8 mouse cellular contexts compared by ENCODE assay signal in genomic region chr10:17522026-17522541, GRCm38 (mm10).
A peak's percentile ranks its signal among the peaks of the same experiment; 100 is the strongest.
DNase-seq lines count a peak whose midpoint lies in the region; ATAC-seq lines count a peak whose summit lies in the region.

No protein-coding gene starts in this region.

- no peak overlapping the region for H3K4me2 ChIP-seq in heart, embryonic 11.5 days
- H3K4me2 ChIP-seq in embryonic facial prominence, embryonic 12.5 days (replicated peaks): peak overlapping the region; percentile 14
- no peak overlapping the region for H3K4me2 ChIP-seq in intestine, embryonic 14.5 days (ENCODE audit: low read length)
- H3K4me2 ChIP-seq in limb, embryonic 13.5 days (replicated peaks): peak overlapping the region; percentile 46

- 45% methylated on average over 5 of the region's 5 CpGs for WGBS in heart, embryonic 11.5 days (ENCODE audit: insufficient replicate concordance)
- 11% methylated on average over 5 of the region's 5 CpGs for WGBS in embryonic facial prominence, embryonic 12.5 days
- 38% methylated on average over 5 of the region's 5 CpGs for WGBS in intestine, embryonic 14.5 days
- 13% methylated on average over 5 of the region's 5 CpGs for WGBS in limb, embryonic 13.5 days

- no peaks in the 10 kb centered on the region for H3K4me1 ChIP-seq in heart, embryonic 11.5 days (ENCODE audit: control insufficient read depth, insufficient read depth, low read length)
- no peaks in the 10 kb centered on the region for H3K4me1 ChIP-seq in embryonic facial prominence, embryonic 12.5 days
- H3K4me1 ChIP-seq in intestine, embryonic 14.5 days (replicated peaks; ENCODE audit: control insufficient read depth, insufficient read depth, low read length): no peaks in the 10 kb centered on the region
- H3K4me1 ChIP-seq in limb, embryonic 13.5 days: peaks cover 9% of the 10 kb centered on the region; the same call in 1 of the 2 replicates

- DNase-seq in heart, adult 18-20 months: peak; percentile 75 to 78
- DNase-seq in adrenal gland, postnatal 36 days: peak; percentile 48 to 63
- peak; percentile 57 for DNase-seq in intestine, embryonic 14.5 days (ENCODE audit: low spot score)
- DNase-seq in spleen, postnatal 36 days (ENCODE audit: low spot score in 2 of 2): peak; percentile 18 to 25
- DNase-seq in thymus, postnatal 25 days: no peak

- ATAC-seq in heart, embryonic 11.5 days (replicated peaks; ENCODE audit: insufficient number of reproducible peaks, low FRiP score, low TSS enrichment): no peak
- no peak for ATAC-seq in embryonic facial prominence, embryonic 12.5 days (ENCODE audit: insufficient number of reproducible peaks, insufficient read depth, low FRiP score, low TSS enrichment)
- ATAC-seq in intestine, embryonic 14.5 days (replicated peaks; ENCODE audit: low FRiP score, low TSS enrichment, low read depth): peak; percentile 62; the same call in 1 of the 2 replicates
- peak; percentile 59; the same call in 1 of the 2 replicates for ATAC-seq in limb, embryonic 13.5 days (ENCODE audit: low FRiP score, low read depth)

- H3K9ac ChIP-seq in heart, embryonic 11.5 days (ENCODE audit: low read depth, low read length): no peak overlapping the region
- H3K9ac ChIP-seq in embryonic facial prominence, embryonic 12.5 days: no peak overlapping the region
- no peak overlapping the region for H3K9ac ChIP-seq in intestine, embryonic 14.5 days (ENCODE audit: low read length)
- no peak overlapping the region for H3K9ac ChIP-seq in limb, embryonic 13.5 days

- no peaks in the 10 kb centered on the region for H3K36me3 ChIP-seq in heart, embryonic 11.5 days (ENCODE audit: control insufficient read depth, insufficient read depth, low read length)
- H3K36me3 ChIP-seq in embryonic facial prominence, embryonic 12.5 days: no peaks in the 10 kb centered on the region
- no peaks in the 10 kb centered on the region for H3K36me3 ChIP-seq in intestine, embryonic 14.5 days (ENCODE audit: control insufficient read depth, insufficient read depth, low read length)
- no peaks in the 10 kb centered on the region for H3K36me3 ChIP-seq in limb, embryonic 13.5 days

- H3K4me3 ChIP-seq in heart, embryonic 11.5 days (ENCODE audit: low read depth, low read length): no peak overlapping the region
- no peak overlapping the region for H3K4me3 ChIP-seq in embryonic facial prominence, embryonic 12.5 days
- no peak overlapping the region for H3K4me3 ChIP-seq in intestine, embryonic 14.5 days (ENCODE audit: low read depth, low read length)
- H3K4me3 ChIP-seq in limb, embryonic 13.5 days: no peak overlapping the region

- no peaks in the 10 kb centered on the region for H3K9me3 ChIP-seq in heart, embryonic 11.5 days (replicated peaks; ENCODE audit: control insufficient read depth, low read length)
- H3K9me3 ChIP-seq in embryonic facial prominence, embryonic 12.5 days: no peaks in the 10 kb centered on the region
- no peaks in the 10 kb centered on the region for H3K9me3 ChIP-seq in intestine, embryonic 14.5 days (ENCODE audit: control insufficient read depth, low read length)
- H3K9me3 ChIP-seq in limb, embryonic 13.5 days: no peaks in the 10 kb centered on the region

- H3K27me3 ChIP-seq in heart, embryonic 11.5 days (ENCODE audit: control insufficient read depth, insufficient read depth, low read length): no peaks in the 10 kb centered on the region
- H3K27me3 ChIP-seq in embryonic facial prominence, embryonic 12.5 days: no peaks in the 10 kb centered on the region
- no peaks in the 10 kb centered on the region for H3K27me3 ChIP-seq in intestine, embryonic 14.5 days (replicated peaks; ENCODE audit: control insufficient read depth, insufficient read depth, low read length)
- no peaks in the 10 kb centered on the region for H3K27me3 ChIP-seq in limb, embryonic 13.5 days

- H3K27ac ChIP-seq in heart, embryonic 11.5 days (ENCODE audit: low read depth, low read length): no peak overlapping the region
- no peak overlapping the region for H3K27ac ChIP-seq in embryonic facial prominence, embryonic 12.5 days
- H3K27ac ChIP-seq in intestine, embryonic 14.5 days (ENCODE audit: low read depth): no peak overlapping the region
- peak overlapping the region; percentile 6; the same call in 1 of the 2 replicates for H3K27ac ChIP-seq in limb, embryonic 13.5 days

Comparison
In these comparisons a context has a peak if more than half of its experiments do, and no peak if none do; other contexts are left out.
1. ATAC-seq: peak in intestine, embryonic 14.5 days (single experiment) and limb, embryonic 13.5 days (single experiment); none in heart, embryonic 11.5 days (single experiment) and embryonic facial prominence, embryonic 12.5 days (single experiment).
2. H3K4me2 ChIP-seq: peak in embryonic facial prominence, embryonic 12.5 days (single experiment) and limb, embryonic 13.5 days (single experiment); none in heart, embryonic 11.5 days (single experiment) and intestine, embryonic 14.5 days (single experiment).